Mouse (Mus musculus) heart, embryonic 16.5 days (tissue): ENCODE measurements at regions not wholly inside any gene's neighbourhood (a gene's known extent, or its start where the extent isn't known, plus 50 kb on each side); places are given as distances from the start of the nearest gene placed in this dataset.
A peak's percentile ranks its signal among the peaks of the same experiment; 100 is the strongest.

Experiments
- ATAC-seq: fragments of 200-750 bp; cut with Nextera tagmentation; replicated peaks from 2 replicates; pipeline ENCODE4 v1.8.0; 2017; ENCODE audit warnings: moderate number of reproducible peaks; ENCODE audit not compliant: insufficient read depth, low FRiP score; ENCODE audit errors: extremely low read depth
- H3K27ac ChIP-seq: fragments of 300-500 bp; sonication (generic); 2 replicates; pipeline ENCODE4 v1.5.1; 2014; ENCODE audit warnings: mild to moderate bottlenecking, low read length, control low read depth, moderate library complexity
- H3K27me3 ChIP-seq: fragments of 300-500 bp; sonication (generic); 2 replicates; pipeline ENCODE4 v1.6.1; 2014; ENCODE audit warnings: low read length, mixed read lengths; ENCODE audit not compliant: control insufficient read depth, insufficient read depth
- H3K36me3 ChIP-seq: fragments of 300-500 bp; sonication (generic); 2 replicates; pipeline ENCODE4 v1.6.1; 2014; ENCODE audit not compliant: control insufficient read depth, insufficient read depth
- H3K4me1 ChIP-seq: fragments of 300-500 bp; sonication (generic); 2 replicates; pipeline ENCODE4 v1.6.1; 2014; ENCODE audit warnings: low read length, mixed read lengths; ENCODE audit not compliant: control insufficient read depth, insufficient read depth
- H3K4me2 ChIP-seq: fragments of 300-500 bp; sonication (generic); 2 replicates; pipeline ENCODE4 v1.6.1; 2014; ENCODE audit warnings: low read depth, mild to moderate bottlenecking, control low read depth, low read length
- H3K4me3 ChIP-seq: fragments of 300-500 bp; sonication (generic); 2 replicates; pipeline ENCODE4 v1.5.1; 2014; ENCODE audit warnings: mild to moderate bottlenecking, control low read depth, low read length
- H3K9ac ChIP-seq: fragments of 300-500 bp; sonication (generic); 2 replicates; pipeline ENCODE4 v1.6.1; 2014; ENCODE audit warnings: low read length, control low read depth
- H3K9me3 ChIP-seq: fragments of 300-500 bp; sonication (generic); replicated peaks from 2 replicates; pipeline ENCODE4 v1.6.1; 2016; ENCODE audit warnings: low read length; ENCODE audit not compliant: control insufficient read depth
- WGBS: fragments of 180-500 bp; shearing (Covaris S2); extraction: QIAGEN DNeasy Blood & Tissue Kit; methylation state at CpG from one replicate; pipeline ENCODE4 v1.1.7; 2014; 5-methylcytosine and 5-hydroxymethylcytosine counted together

DNA sequence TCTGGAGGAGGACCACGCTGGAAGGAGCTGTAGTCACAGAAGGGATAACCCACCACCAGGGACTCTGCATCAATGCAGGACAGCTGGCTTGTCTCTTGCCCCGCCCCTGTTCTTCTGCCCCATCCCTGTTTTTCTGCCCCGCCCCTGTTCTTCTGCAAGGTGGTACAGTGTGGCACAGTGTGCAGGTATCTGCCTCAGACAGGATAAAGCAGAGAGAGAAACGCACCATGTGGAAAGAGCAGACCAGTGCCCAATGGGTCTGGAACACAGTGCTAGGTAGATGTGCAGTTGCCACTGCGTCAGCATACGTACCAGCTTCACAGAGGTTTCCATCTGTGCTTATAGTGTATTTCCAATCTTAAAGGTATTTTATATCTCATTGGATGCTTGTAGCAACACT lies 66.2 kb upstream of the Mmp2 start:
- H3K4me2 ChIP-seq = no peak overlapping the region
- no peak overlapping the region for H3K9ac ChIP-seq
- peaks cover 5% of the 10 kb centered on the region; the same call in 1 of the 2 replicates for H3K4me1 ChIP-seq
- H3K27ac ChIP-seq = no peak overlapping the region
- no peaks in the 10 kb centered on the region for H3K27me3 ChIP-seq
- no peaks in the 10 kb centered on the region for H3K9me3 ChIP-seq
- WGBS = 87% methylated on average over 6 of the region's 6 CpGs
- no peak for ATAC-seq
- H3K36me3 ChIP-seq = no peaks in the 10 kb centered on the region
- H3K4me3 ChIP-seq = no peak overlapping the region

DNA sequence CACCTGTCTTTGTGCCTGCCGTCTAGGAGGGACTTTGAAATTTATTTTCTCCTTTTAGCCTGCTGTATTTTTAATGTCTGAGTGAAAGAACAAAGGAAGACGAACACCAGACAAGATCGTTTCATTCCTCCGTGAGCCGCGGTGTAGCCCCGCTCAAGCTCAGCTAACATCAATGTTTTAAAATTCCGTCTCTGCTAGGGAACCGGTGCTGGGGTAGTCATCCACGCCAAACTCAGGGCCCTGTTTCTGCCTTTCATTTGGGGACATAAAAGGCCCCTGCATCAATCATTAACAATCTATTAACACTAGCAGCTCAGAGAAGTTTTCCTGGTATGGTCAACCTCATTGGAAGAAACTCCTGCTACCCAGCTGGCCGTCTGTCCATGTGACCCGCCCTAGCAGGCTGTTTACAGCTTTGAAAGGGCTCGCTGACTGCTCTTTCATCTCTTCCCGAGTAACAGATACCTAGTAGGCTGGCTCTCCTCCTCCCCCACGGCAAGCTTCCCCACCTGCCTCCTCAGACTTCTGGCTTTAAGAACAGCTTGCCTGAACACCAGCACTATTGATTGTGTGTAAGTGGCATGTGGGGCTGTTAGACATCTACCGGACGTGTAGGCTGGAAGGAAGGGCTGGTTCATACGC lies 65.0 kb upstream of the Mmp2 start:
- Histone ChIP-seq H3K4me2 (peak overlapping the region; percentile 58), H3K27me3 (no peaks in the 10 kb centered on the region), H3K36me3 (no peaks in the 10 kb centered on the region), H3K4me1 (peaks cover 5% of the 10 kb centered on the region; the same call in 1 of the 2 replicates), H3K27ac (no peak overlapping the region), H3K9me3 (no peaks in the 10 kb centered on the region), H3K4me3 (peak overlapping the region; percentile 33), H3K9ac (no peak overlapping the region; the same call in 1 of the 2 replicates)
- WGBS = 11% methylated on average over 18 of the region's 18 CpGs
- ATAC-seq = no peak

DNA sequence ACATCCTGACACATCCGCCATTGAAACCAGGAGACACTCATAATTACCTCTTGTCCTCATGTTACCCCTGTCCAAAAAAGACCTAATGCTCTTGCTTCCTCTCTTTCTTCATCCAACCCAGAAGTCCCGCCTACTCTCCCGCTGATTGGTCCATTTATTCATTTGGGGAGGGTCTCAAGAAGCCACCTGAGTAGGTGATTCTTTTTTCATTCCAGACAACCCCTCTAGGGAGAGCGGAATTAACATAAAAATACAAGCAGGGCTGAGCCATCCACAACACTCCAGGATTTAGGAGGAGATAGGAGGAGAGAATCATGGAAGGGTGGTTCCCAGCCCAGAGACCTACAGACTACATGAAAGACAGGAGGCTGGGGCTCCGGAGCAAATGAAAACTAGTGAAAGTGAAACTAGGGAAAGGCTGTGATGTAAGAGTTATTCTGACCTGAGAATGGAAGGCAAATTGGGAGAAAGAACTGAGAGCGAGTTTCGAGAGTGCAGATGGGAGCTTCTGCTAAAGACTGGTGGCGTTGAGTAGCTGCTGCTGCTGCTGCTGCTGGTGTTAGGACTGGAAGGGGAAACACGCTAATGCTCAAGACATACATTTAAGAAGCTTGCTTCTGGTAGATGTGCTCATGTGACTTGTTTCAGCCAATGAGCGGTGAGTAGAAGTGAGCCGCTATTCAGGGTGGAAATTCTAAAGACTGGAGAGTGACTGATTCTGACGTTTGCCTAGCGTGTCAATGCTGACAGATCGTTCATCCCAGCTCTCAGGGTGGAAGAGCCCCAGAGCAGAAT lies 55.0 kb upstream of the Mmp2 start:
- no peak overlapping the region for H3K27ac ChIP-seq
- no peak for ATAC-seq
- no peaks in the 10 kb centered on the region for H3K9me3 ChIP-seq
- peak overlapping the region; percentile 60 for H3K4me2 ChIP-seq
- H3K4me1 ChIP-seq = no peaks in the 10 kb centered on the region
- WGBS = 50% methylated on average over 14 of the region's 14 CpGs
- no peaks in the 10 kb centered on the region for H3K36me3 ChIP-seq
- H3K9ac ChIP-seq = no peak overlapping the region
- peak overlapping the region; percentile 49 for H3K4me3 ChIP-seq
- H3K27me3 ChIP-seq = no peaks in the 10 kb centered on the region

DNA sequence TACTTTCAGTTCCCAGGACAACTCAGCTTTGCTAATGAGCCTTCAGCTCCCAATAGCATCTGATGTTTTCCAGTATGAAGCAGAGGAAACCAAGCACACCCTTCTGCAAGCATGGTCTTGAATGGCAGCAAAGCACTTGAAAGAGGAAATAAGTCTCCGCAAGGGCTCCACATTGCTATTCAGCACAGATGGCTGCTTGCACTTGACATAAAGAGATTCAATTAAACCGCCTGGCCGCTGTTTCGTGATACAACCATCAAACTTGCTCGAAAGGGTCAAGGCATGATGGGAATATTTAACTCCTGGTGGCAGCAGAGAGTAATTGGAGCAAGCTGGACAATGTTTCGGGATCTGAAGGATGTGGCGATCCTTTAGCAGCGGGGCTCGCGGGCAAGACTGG lies 54.3 kb upstream of the Mmp2 start:
- H3K4me3 ChIP-seq = no peak overlapping the region
- no peaks in the 10 kb centered on the region for H3K4me1 ChIP-seq
- H3K9ac ChIP-seq = no peak overlapping the region
- H3K27ac ChIP-seq = no peak overlapping the region
- 80% methylated on average over 10 of the region's 10 CpGs for WGBS
- no peaks in the 10 kb centered on the region for H3K9me3 ChIP-seq
- 0 out of 2 replicates have a peak, but pooled peaks cover 2% of the 10 kb centered on the region for H3K27me3 ChIP-seq
- no peak for ATAC-seq
- H3K4me2 ChIP-seq = peak overlapping the region; percentile 60
- no peaks in the 10 kb centered on the region for H3K36me3 ChIP-seq

DNA sequence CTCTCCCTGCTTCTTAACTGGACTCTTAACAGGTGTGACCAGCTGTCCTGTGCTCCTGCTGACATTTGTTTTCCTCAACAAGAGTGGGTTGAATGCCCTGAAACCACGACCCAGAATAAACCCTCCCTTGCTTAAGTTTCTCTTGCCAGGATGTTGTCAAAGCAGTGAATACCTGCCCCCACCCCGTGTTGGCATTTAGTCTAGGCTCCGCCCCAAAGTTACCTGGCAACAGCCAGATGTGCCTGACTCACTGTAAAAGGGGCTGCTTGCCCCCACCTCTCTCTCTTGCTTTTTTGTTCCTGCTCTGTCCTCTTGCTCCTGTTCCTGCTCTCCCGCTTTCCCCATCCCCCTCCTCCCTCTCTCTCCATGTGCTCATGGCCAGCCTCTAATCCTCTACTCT lies 51.9 kb upstream of the Mmp2 start:
- ATAC-seq = no peak

DNA sequence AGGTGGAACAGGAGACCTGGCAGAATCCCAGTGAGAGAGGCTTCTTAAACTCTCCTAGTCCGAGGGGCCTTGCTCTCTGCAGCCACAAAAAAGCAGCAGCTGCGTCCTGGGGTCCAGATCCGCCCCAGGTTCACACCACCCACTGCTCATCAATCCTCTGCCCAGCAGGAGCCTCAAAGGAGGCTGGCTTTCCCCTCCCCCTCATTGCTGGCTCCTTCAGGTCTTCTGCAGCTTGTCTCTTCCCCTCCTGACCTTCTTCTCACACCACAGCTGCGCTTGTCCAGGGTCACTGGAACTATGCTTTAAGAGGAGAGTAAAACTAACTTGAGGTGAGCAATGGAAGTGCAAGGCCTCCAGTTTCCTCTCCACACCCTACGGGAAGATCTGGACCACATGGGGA lies 50.0 kb upstream of the Mmp2 start:
- WGBS = 28% methylated on average over 5 of the region's 5 CpGs
- Histone ChIP-seq H3K27me3 (0 out of 2 replicates have a peak, but pooled peaks cover 2% of the 10 kb centered on the region), H3K27ac (no peak overlapping the region), H3K36me3 (no peaks in the 10 kb centered on the region), H3K4me3 (no peak overlapping the region), H3K9me3 (no peaks in the 10 kb centered on the region), H3K4me1 (no peaks in the 10 kb centered on the region), H3K9ac (no peak overlapping the region), H3K4me2 (no peak overlapping the region)
- no peak for ATAC-seq

More for the DNA sequence above, 51.9 kb upstream of the Mmp2 start:
- Histone ChIP-seq H3K4me2 (no peak overlapping the region), H3K27ac (no peak overlapping the region), H3K27me3 (0 out of 2 replicates have a peak, but pooled peaks cover 2% of the 10 kb centered on the region), H3K9ac (no peak overlapping the region), H3K36me3 (no peaks in the 10 kb centered on the region), H3K4me3 (no peak overlapping the region), H3K9me3 (no peaks in the 10 kb centered on the region), H3K4me1 (no peaks in the 10 kb centered on the region)
- WGBS = 44% methylated on average over 4 of the region's 4 CpGs
